In genomic region chr5:143489749-143490342, GRCm38 (mm10) we compare ENCODE assay signal across 23 mouse cellular contexts. TPM values are rescaled to one million over a fixed set of nuclear protein-coding genes. Genes with fewer than 3 reads are reported as not detected.
DNase-seq lines count a peak whose midpoint lies in the region; ATAC-seq and TF ChIP-seq lines count a peak whose summit lies in the region.
"Had no signal": no experiment of that assay in that cellular context is flagged by ENCODE, and none has a peak within 500 bp of the region (broad histone marks: within the 10 kb centered on the region; RNA-seq: fewer than 3 reads in every experiment).

No protein-coding gene starts in this region.

- TF ChIP-seq CTCF in bone marrow macrophage, adult 2 months (IDR thresholded peaks at IDR 0.05; ENCODE audit: low read depth, low read length), result no peak
- no peak for TF ChIP-seq CTCF in left cerebral cortex, adult 2 months (IDR thresholded peaks at IDR 0.05)

- 0 out of 2 replicates have a peak, but pooled peaks have one; percentile 14 for ATAC-seq in liver, embryonic 16.5 days (ENCODE audit: low read depth)
- no peak for ATAC-seq in liver, embryonic 11.5 days (replicated peaks; ENCODE audit: low FRiP score)
- peak; percentile 40 for ATAC-seq in monocyte, adult 5-6 weeks (replicated peaks; ENCODE audit: insufficient number of reproducible peaks, low FRiP score, low TSS enrichment, poor library complexity, severe bottlenecking)
- ATAC-seq: CD4-positive, CD25-positive, alpha-beta regulatory T cell, adult 4 months; forebrain, embryonic 13.5 days; Patski had no signal

- no peak overlapping the region for H3K9ac ChIP-seq in liver, embryonic 16.5 days (ENCODE audit: low read depth, low read length)
- no peak overlapping the region for H3K9ac ChIP-seq in liver, embryonic 11.5 days (ENCODE audit: low read depth, low read length)
- H3K9ac ChIP-seq: embryonic facial prominence, embryonic 12.5 days; forebrain, embryonic 13.5 days; hindbrain, embryonic 12.5 days; liver, embryonic 14.5 days had no signal

- H3K4me2 ChIP-seq in liver, embryonic 16.5 days (ENCODE audit: low read depth, low read length), result no peak overlapping the region
- no peak overlapping the region for H3K4me2 ChIP-seq in liver, embryonic 11.5 days
- H3K4me2 ChIP-seq: embryonic facial prominence, embryonic 12.5 days; forebrain, embryonic 13.5 days; heart, embryonic 11.5 days; hindbrain, embryonic 12.5 days; midbrain, embryonic 11.5 days had no signal

- no peak for TF ChIP-seq POLR2A in bone marrow macrophage, adult 2 months (IDR thresholded peaks at IDR 0.05; ENCODE audit: borderline replicate concordance, low read depth, low read length)

- no peak overlapping the region for H3K4me3 ChIP-seq in liver, embryonic 16.5 days (ENCODE audit: low read depth, low read length)
- no peak overlapping the region for H3K4me3 ChIP-seq in liver, embryonic 11.5 days (ENCODE audit: low read depth, low read length)
- H3K4me3 ChIP-seq in bone marrow macrophage, adult 2 months (ENCODE audit: insufficient read depth, low read length), result no peak overlapping the region
- H3K4me3 ChIP-seq in left cerebral cortex, adult 2 months, result no peak overlapping the region
- H3K4me3 ChIP-seq: embryonic facial prominence, embryonic 12.5 days; erythroblast, embryonic 14.5 days; forebrain, embryonic 13.5 days; hindbrain, embryonic 12.5 days had no signal

- no peak overlapping the region for H3K27ac ChIP-seq in liver, embryonic 16.5 days (ENCODE audit: low read length)
- no peak overlapping the region for H3K27ac ChIP-seq in liver, embryonic 11.5 days (ENCODE audit: low read depth, low read length)
- peak overlapping the region; percentile 62 for H3K27ac ChIP-seq in bone marrow macrophage, adult 2 months (ENCODE audit: insufficient read depth, low read depth, low read length)
- no peak overlapping the region for H3K27ac ChIP-seq in left cerebral cortex, adult 2 months
- H3K27ac ChIP-seq: embryonic facial prominence, embryonic 12.5 days; forebrain, embryonic 13.5 days; hindbrain, embryonic 12.5 days; liver, embryonic 14.5 days had no signal

- no peaks in the 10 kb centered on the region; the same call in 1 of the 2 replicates for H3K36me3 ChIP-seq in liver, embryonic 16.5 days (ENCODE audit: control insufficient read depth, insufficient read depth)
- peaks cover 5% of the 10 kb centered on the region for H3K36me3 ChIP-seq in liver, embryonic 11.5 days (ENCODE audit: control insufficient read depth, insufficient read depth, low read length)

- 69% methylated on average over 14 of the region's 14 CpGs for WGBS in liver, embryonic 16.5 days (ENCODE audit: insufficient replicate concordance)
- WGBS in liver, embryonic 11.5 days, result 78% methylated on average over 14 of the region's 14 CpGs

- intact Hi-C loops in left cerebral cortex, adult 2 months (cut with DNase I), result no loop called here

- H3K9me3 ChIP-seq in liver, embryonic 16.5 days (replicated peaks; ENCODE audit: control insufficient read depth, low read length), result no peaks in the 10 kb centered on the region
- no peaks in the 10 kb centered on the region for H3K9me3 ChIP-seq in liver, embryonic 11.5 days (ENCODE audit: control insufficient read depth, low read length)
- H3K9me3 ChIP-seq: embryonic facial prominence, embryonic 12.5 days; forebrain, embryonic 13.5 days; hindbrain, embryonic 12.5 days had no signal

- H3K27me3 ChIP-seq in liver, embryonic 16.5 days (ENCODE audit: control insufficient read depth, insufficient read depth, low read depth, low read length), result no peaks in the 10 kb centered on the region
- H3K27me3 ChIP-seq in liver, embryonic 11.5 days (replicated peaks; ENCODE audit: control insufficient read depth, insufficient read depth, low read length), result no peaks in the 10 kb centered on the region
- H3K27me3 ChIP-seq: embryonic facial prominence, embryonic 12.5 days; forebrain, embryonic 13.5 days; hindbrain, embryonic 12.5 days; Patski had no signal

- H3K4me1 ChIP-seq in liver, embryonic 16.5 days (ENCODE audit: control insufficient read depth, low read depth, low read length), result no peaks in the 10 kb centered on the region
- no peaks in the 10 kb centered on the region for H3K4me1 ChIP-seq in liver, embryonic 11.5 days (replicated peaks; ENCODE audit: control insufficient read depth, insufficient read depth, low read length)
- peaks cover 35% of the 10 kb centered on the region for H3K4me1 ChIP-seq in bone marrow macrophage, adult 2 months (ENCODE audit: control insufficient read depth, insufficient read depth, low read length)
- H3K4me1 ChIP-seq: embryonic facial prominence, embryonic 12.5 days; forebrain, embryonic 13.5 days; hindbrain, embryonic 12.5 days had no signal

- peak; percentile 19 for DNase-seq in adrenal gland, postnatal 14 days
- DNase-seq in adrenal gland, adult 2 months, result no peak
- no peak for DNase-seq in liver, embryonic 11.5 days (ENCODE audit: low spot score)
- DNase-seq in left cerebral cortex, adult 2 months (ENCODE audit: extremely low spot score in 1 of 2, low spot score in 2 of 2), result no peak
- DNase-seq: cerebellum, adult 9-11 months; gastrocnemius, postnatal 25 days; heart, postnatal 14 days; kidney, adult 2 months; kidney, postnatal 14 days; lung, postnatal 14 days; right cerebral cortex, postnatal 25 days had no signal

RNA-seq across cellular contexts. Expression of gene Daglb, which starts 25.5 kb away (rescaled TPM):
- total RNA-seq in adrenal gland, postnatal 14 days (2021), result 11.2 and 13.1 TPM in 2 replicates
- 10 to 100 TPM; 19.0 to 19.4 TPM for total RNA-seq in adrenal gland, adult 2 months (2021)
- 29.3 and 33.0 TPM in 2 replicates for polyA plus RNA-seq in adrenal gland, adult 2 months (2012; rRNA removed)
- 7.3 and 7.7 TPM in 2 replicates for polyA plus RNA-seq in liver, embryonic 16.5 days (2015; fragmentation: Nextera tagmentation; extraction: Ambion mirVana)
- polyA plus RNA-seq in liver, embryonic 11.5 days (2014; fragmentation: Nextera tagmentation; extraction: Ambion mirVana), result 13.7 and 14.9 TPM in 2 replicates
- 60.0 and 64.7 TPM in 2 replicates for polyA plus RNA-seq in bone marrow macrophage, adult 2 months (2012; ENCODE audit: insufficient read depth, insufficient read length, missing spikeins)
- 25.0 to 39.5 TPM (median 28.8 TPM) in 3 replicates for total RNA-seq in monocyte, adult 5-6 weeks (2017)
- total RNA-seq in left cerebral cortex, adult 2 months (2021), result 10 to 100 TPM; 32.5 to 36.1 TPM

RNA-seq across cellular contexts. Expression of gene Rac1, which starts 38.0 kb away (rescaled TPM):
- 343 and 359 TPM in 2 replicates for total RNA-seq in adrenal gland, postnatal 14 days (2021)
- 100 to 1,000 TPM; 349 to 359 TPM for total RNA-seq in adrenal gland, adult 2 months (2021)
- polyA plus RNA-seq in adrenal gland, adult 2 months (2012; rRNA removed), result 76.1 and 98.1 TPM in 2 replicates
- polyA plus RNA-seq in liver, embryonic 16.5 days (2015; fragmentation: Nextera tagmentation; extraction: Ambion mirVana), result 104 and 135 TPM in 2 replicates
- 352 and 370 TPM in 2 replicates for polyA plus RNA-seq in liver, embryonic 11.5 days (2014; fragmentation: Nextera tagmentation; extraction: Ambion mirVana)
- 551 and 587 TPM in 2 replicates for polyA plus RNA-seq in bone marrow macrophage, adult 2 months (2012; ENCODE audit: insufficient read depth, insufficient read length, missing spikeins)
- total RNA-seq in monocyte, adult 5-6 weeks (2017), result 193 to 248 TPM (median 198 TPM) in 3 replicates
- total RNA-seq in left cerebral cortex, adult 2 months (2021), result 100 to 1,000 TPM; 344 to 351 TPM
